Comparison of ENCODE assay signal across 8 mouse cellular contexts in the genomic region with DNA sequence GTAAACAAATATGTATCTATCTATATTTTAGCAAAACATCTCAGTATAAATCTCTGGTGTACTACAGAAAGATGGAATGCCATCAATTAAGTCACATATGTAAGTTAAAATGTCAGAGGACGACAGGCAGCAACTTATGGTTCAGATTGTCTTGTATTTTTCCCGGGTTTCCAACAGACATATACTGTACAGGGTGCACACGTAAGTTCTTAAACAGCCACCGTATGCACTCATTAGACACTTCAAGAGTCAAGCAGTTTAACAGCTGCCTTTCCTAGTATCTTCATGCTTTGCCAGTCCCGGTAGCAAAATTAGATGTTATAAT. TPM values are rescaled to one million over a fixed set of nuclear protein-coding genes. Genes with fewer than 3 reads are reported as not detected.
DNase-seq lines count a peak whose midpoint lies in the region; ATAC-seq and TF ChIP-seq lines count a peak whose summit lies in the region.

No protein-coding gene starts in this region.

- H3K9ac ChIP-seq in lung, postnatal 0 days (replicated peaks; ENCODE audit: low read depth) = no peak overlapping the region
- peak overlapping the region; percentile 45 for H3K9ac ChIP-seq in forebrain, embryonic 13.5 days
- peak overlapping the region; percentile 29 for H3K9ac ChIP-seq in limb, embryonic 14.5 days (ENCODE audit: low read depth, low read length, severe bottlenecking)
- H3K9ac ChIP-seq in stomach, embryonic 14.5 days (replicated peaks; ENCODE audit: low read depth, low read length) = no peak overlapping the region

- no peaks in the 10 kb centered on the region for H3K27me3 ChIP-seq in lung, postnatal 0 days (replicated peaks; ENCODE audit: insufficient read depth, low read length)
- no peaks in the 10 kb centered on the region for H3K27me3 ChIP-seq in forebrain, embryonic 13.5 days
- H3K27me3 ChIP-seq in limb, embryonic 14.5 days (ENCODE audit: control insufficient read depth, insufficient read depth, low read length) = no peaks in the 10 kb centered on the region
- H3K27me3 ChIP-seq in stomach, embryonic 14.5 days (ENCODE audit: control insufficient read depth, insufficient read depth, low read length) = no peaks in the 10 kb centered on the region

- 5% methylated on average over 5 of the region's 5 CpGs for WGBS in lung, postnatal 0 days
- 25% methylated on average over 5 of the region's 5 CpGs for WGBS in forebrain, embryonic 13.5 days
- 13% methylated on average over 5 of the region's 5 CpGs for WGBS in limb, embryonic 14.5 days
- WGBS in stomach, embryonic 14.5 days = 20% methylated on average over 5 of the region's 5 CpGs

- H3K27ac ChIP-seq in lung, postnatal 0 days (ENCODE audit: low read length) = no peak overlapping the region
- no peak overlapping the region for H3K27ac ChIP-seq in forebrain, embryonic 13.5 days
- no peak overlapping the region for H3K27ac ChIP-seq in limb, embryonic 14.5 days (replicated peaks; ENCODE audit: low read depth, low read length)
- H3K27ac ChIP-seq in stomach, embryonic 14.5 days (ENCODE audit: low read length) = no peak overlapping the region

- H3K36me3 ChIP-seq in lung, postnatal 0 days (ENCODE audit: insufficient read depth, low read length) = no peaks in the 10 kb centered on the region
- H3K36me3 ChIP-seq in forebrain, embryonic 13.5 days (ENCODE audit: poor library complexity, severe bottlenecking) = no peaks in the 10 kb centered on the region
- H3K36me3 ChIP-seq in limb, embryonic 14.5 days (ENCODE audit: control insufficient read depth, insufficient read depth, low read length) = no peaks in the 10 kb centered on the region
- no peaks in the 10 kb centered on the region for H3K36me3 ChIP-seq in stomach, embryonic 14.5 days (ENCODE audit: control insufficient read depth, insufficient read depth, low read length)

- no peak for DNase-seq in lung, postnatal 0 days (ENCODE audit: low spot score)
- DNase-seq in lung, postnatal 4 days = no peak
- DNase-seq in limb, embryonic 14.5 days (ENCODE audit: low spot score) = no peak
- no peak for DNase-seq in embryo, embryonic 10 days (ENCODE audit: low spot score)
- DNase-seq in layer of hippocampus, adult 18-20 months (ENCODE audit: low spot score in 2 of 2) = no peak

- no peaks in the 10 kb centered on the region for H3K9me3 ChIP-seq in lung, postnatal 0 days (ENCODE audit: low read length)
- no peaks in the 10 kb centered on the region for H3K9me3 ChIP-seq in forebrain, embryonic 13.5 days (replicated peaks)
- no peaks in the 10 kb centered on the region for H3K9me3 ChIP-seq in limb, embryonic 14.5 days (ENCODE audit: control insufficient read depth, low read length)
- no peaks in the 10 kb centered on the region for H3K9me3 ChIP-seq in stomach, embryonic 14.5 days (ENCODE audit: control insufficient read depth, low read depth, low read length)

- peak; percentile 56 for ATAC-seq in lung, postnatal 0 days
- peak; percentile 75 for ATAC-seq in forebrain, embryonic 13.5 days
- peak; percentile 55; the same call in 1 of the 2 replicates for ATAC-seq in limb, embryonic 14.5 days (ENCODE audit: low FRiP score, low read depth)
- peak; percentile 62 for ATAC-seq in stomach, embryonic 14.5 days (ENCODE audit: insufficient number of reproducible peaks, insufficient read depth, low FRiP score, low read depth)
- ATAC-seq in cerebellum, adult (ENCODE audit: insufficient number of reproducible peaks, low FRiP score, low TSS enrichment) = no peak

- peak overlapping the region; percentile 19 for H3K4me3 ChIP-seq in lung, postnatal 0 days (ENCODE audit: low read depth, low read length)
- peak overlapping the region; percentile 38 for H3K4me3 ChIP-seq in forebrain, embryonic 13.5 days
- H3K4me3 ChIP-seq in limb, embryonic 14.5 days (replicated peaks; ENCODE audit: low read length) = peak overlapping the region; percentile 25
- peak overlapping the region; percentile 29 for H3K4me3 ChIP-seq in stomach, embryonic 14.5 days (ENCODE audit: low read depth, low read length)

- no peak for TF ChIP-seq POLR2A in limb, embryonic 14.5 days (IDR thresholded peaks at IDR 0.05; ENCODE audit: borderline replicate concordance, extremely low read depth, insufficient read depth, insufficient read length)

- TF ChIP-seq CTCF in lung, postnatal 0 days (IDR thresholded peaks at IDR 0.05) = no peak

- peak overlapping the region; percentile 55 for H3K4me2 ChIP-seq in lung, postnatal 0 days (replicated peaks; ENCODE audit: low read depth, low read length)
- peak overlapping the region; percentile 60 for H3K4me2 ChIP-seq in forebrain, embryonic 13.5 days
- H3K4me2 ChIP-seq in limb, embryonic 14.5 days (replicated peaks; ENCODE audit: low read depth, low read length, severe bottlenecking) = peak overlapping the region; percentile 51
- peak overlapping the region; percentile 38 for H3K4me2 ChIP-seq in stomach, embryonic 14.5 days (replicated peaks; ENCODE audit: low read depth, low read length)

- no peaks in the 10 kb centered on the region for H3K4me1 ChIP-seq in lung, postnatal 0 days (ENCODE audit: insufficient read depth, low read depth, low read length)
- 0 out of 2 replicates have a peak, but pooled peaks cover 4% of the 10 kb centered on the region for H3K4me1 ChIP-seq in forebrain, embryonic 13.5 days
- no peaks in the 10 kb centered on the region for H3K4me1 ChIP-seq in limb, embryonic 14.5 days (ENCODE audit: control insufficient read depth, insufficient read depth, low read length)
- H3K4me1 ChIP-seq in stomach, embryonic 14.5 days (ENCODE audit: control insufficient read depth, insufficient read depth, low read length) = no peaks in the 10 kb centered on the region

- TF ChIP-seq EP300 in lung, postnatal 0 days (IDR thresholded peaks at IDR 0.05) = no peak

RNA-seq across cellular contexts. Expression of gene Ms4a18, which starts 26.8 kb away (rescaled TPM):
- polyA plus RNA-seq in lung, postnatal 0 days (2015; fragmentation: Nextera tagmentation; extraction: Ambion mirVana) = not detected in 2 replicates
- not detected in 2 replicates for polyA plus RNA-seq in forebrain, embryonic 13.5 days (2015; fragmentation: Nextera tagmentation; extraction: Ambion mirVana)
- polyA plus RNA-seq in limb, embryonic 14.5 days (2012; rRNA removed) = 0.05 TPM in 1 of 2 replicates, not detected in the other
- polyA plus RNA-seq in limb, embryonic 14.5 days (2014; fragmentation: Nextera tagmentation; extraction: Ambion mirVana) = not detected in 2 replicates
- polyA plus RNA-seq in stomach, embryonic 14.5 days (2014; fragmentation: Nextera tagmentation; extraction: Ambion mirVana) = 0.35 TPM in 1 of 2 replicates, not detected in the other
- not detected for total RNA-seq in layer of hippocampus, adult 18-20 months (2021)

RNA-seq across cellular contexts. Expression of gene Ms4a8a, which starts 36.3 kb away (rescaled TPM):
- 3.3 and 4.5 TPM in 2 replicates for polyA plus RNA-seq in lung, postnatal 0 days (2015; fragmentation: Nextera tagmentation; extraction: Ambion mirVana)
- polyA plus RNA-seq in forebrain, embryonic 13.5 days (2015; fragmentation: Nextera tagmentation; extraction: Ambion mirVana) = not detected in 2 replicates
- 0.06 TPM in 1 of 2 replicates, not detected in the other for polyA plus RNA-seq in limb, embryonic 14.5 days (2012; rRNA removed)
- not detected in 2 replicates for polyA plus RNA-seq in limb, embryonic 14.5 days (2014; fragmentation: Nextera tagmentation; extraction: Ambion mirVana)
- 9.1 and 9.8 TPM in 2 replicates for polyA plus RNA-seq in stomach, embryonic 14.5 days (2014; fragmentation: Nextera tagmentation; extraction: Ambion mirVana)
- under 1 TPM in 1 of 2 experiments, not detected in 1; 0.30 TPM for total RNA-seq in layer of hippocampus, adult 18-20 months (2021)

RNA-seq across cellular contexts. Expression of gene Ms4a15, which starts 51.6 kb away (rescaled TPM):
- 0.15 and 0.37 TPM in 2 replicates for polyA plus RNA-seq in lung, postnatal 0 days (2015; fragmentation: Nextera tagmentation; extraction: Ambion mirVana)
- not detected in 2 replicates for polyA plus RNA-seq in forebrain, embryonic 13.5 days (2015; fragmentation: Nextera tagmentation; extraction: Ambion mirVana)
- not detected in 2 replicates for polyA plus RNA-seq in limb, embryonic 14.5 days (2012; rRNA removed)
- not detected in 2 replicates for polyA plus RNA-seq in limb, embryonic 14.5 days (2014; fragmentation: Nextera tagmentation; extraction: Ambion mirVana)
- polyA plus RNA-seq in stomach, embryonic 14.5 days (2014; fragmentation: Nextera tagmentation; extraction: Ambion mirVana) = not detected in 2 replicates
- not detected for total RNA-seq in layer of hippocampus, adult 18-20 months (2021)

Comparison
In these comparisons a context has a peak if more than half of its experiments do, and no peak if none do; other contexts are left out.
1. H3K9ac ChIP-seq: peak in forebrain, embryonic 13.5 days (single experiment) and limb, embryonic 14.5 days (single experiment); none in lung, postnatal 0 days (single experiment) and stomach, embryonic 14.5 days (single experiment).
2. Peak in every context shown above with its lines, with median percentiles within 50 percentile points of each other: H3K4me2 ChIP-seq and H3K4me3 ChIP-seq.